Mouse (Mus musculus) erythroblast, embryonic 14.5 days (primary cell): ENCODE data around the gene Smox. TPM values are rescaled to one million over a fixed set of nuclear protein-coding genes. Genes with fewer than 3 reads are reported as not detected.
A peak's percentile ranks its signal among the peaks of the same experiment; 100 is the strongest.

Source experiments
- H3K27me3 ChIP-seq: 2 replicates; pipeline ENCODE4 v1.6.1; 2012; ENCODE audit warnings: inconsistent platforms; ENCODE audit not compliant: control insufficient read depth
- H3K36me3 ChIP-seq: 2 replicates; pipeline ENCODE4 v1.6.1; 2012; ENCODE audit warnings: mild to moderate bottlenecking, inconsistent platforms; ENCODE audit not compliant: control insufficient read depth
- H3K4me1 ChIP-seq: 2 replicates; pipeline ENCODE4 v1.6.1; 2012; ENCODE audit warnings: inconsistent platforms; ENCODE audit not compliant: control insufficient read depth
- H3K4me3 ChIP-seq: replicated peaks from 2 replicates; pipeline ENCODE3; 2012; ENCODE audit warnings: moderate library complexity, mild to moderate bottlenecking, inconsistent platforms
- H3K9me3 ChIP-seq: 2 replicates; pipeline ENCODE4 v1.6.1; 2012; ENCODE audit warnings: low read length, inconsistent platforms, mixed read lengths; ENCODE audit not compliant: control insufficient read depth
- GATA1 ChIP-seq: IDR thresholded peaks from 2 replicates; pipeline ENCODE4 v1.6.1; 2012; ENCODE audit warnings: low read length, inconsistent platforms, mixed read lengths
- TAL1 ChIP-seq: IDR thresholded peaks from 3 replicates; pipeline ENCODE4 v1.6.1; 2012; ENCODE audit warnings: low read length, inconsistent platforms, mixed read lengths
- polyA plus RNA-seq: library from polyadenylated mRNA; stranded (reverse); fragments of >175 nt; gene quantifications from 2 replicates; pipeline ENCODE4 v1.2.3, GENCODE M21; 2012

The Smox gene
- polyA plus RNA-seq, 1 experiment, result 191 TPM

- Histone ChIP-seq H3K9me3 (no peaks in the 10 kb centered on the region), H3K27me3 (no peaks in the 10 kb centered on the region; the same call in 1 of the 2 replicates), H3K4me3 (peak overlapping the region; percentile 15), H3K36me3 (peaks cover 100% of the 10 kb centered on the region), H3K4me1 (peaks cover 58% of the 10 kb centered on the region)
- TF ChIP-seq TAL1 (peak; percentile 51; the same call in 2 of the 3 replicates), GATA1 (peak; percentile 77)
Measured at GRCm38 (mm10) chr2:131518790-131519189, 27.5 kb downstream of the Smox start.

GRCm38 (mm10) chr2:131520743-131521142 is 29.4 kb downstream of the Smox start:
- TF ChIP-seq TAL1 (no peak), GATA1 (no peak)
- Histone ChIP-seq H3K4me3 (no peak overlapping the region), H3K9me3 (no peaks in the 10 kb centered on the region), H3K36me3 (peaks cover 100% of the 10 kb centered on the region), H3K4me1 (peaks cover 41% of the 10 kb centered on the region), H3K27me3 (no peaks in the 10 kb centered on the region; the same call in 1 of the 2 replicates)

GRCm38 (mm10) chr2:131527061-131527460 is 35.8 kb downstream of the Smox start:
- H3K9me3 ChIP-seq, result no peaks in the 10 kb centered on the region
- TF ChIP-seq GATA1 (no peak), TAL1 (no peak)
- peaks cover 65% of the 10 kb centered on the region for H3K36me3 ChIP-seq
- H3K4me1 ChIP-seq, result peaks cover 6% of the 10 kb centered on the region
- H3K4me3 ChIP-seq, result no peak overlapping the region
- peaks cover 3% of the 10 kb centered on the region; the same call in 1 of the 2 replicates for H3K27me3 ChIP-seq

GRCm38 (mm10) chr2:131529898-131530622 is 38.8 kb downstream of the Smox start:
- Histone ChIP-seq H3K27me3 (peaks cover 4% of the 10 kb centered on the region; the same call in 1 of the 2 replicates), H3K36me3 (peaks cover 35% of the 10 kb centered on the region), H3K4me3 (no peak overlapping the region), H3K4me1 (peaks cover 6% of the 10 kb centered on the region), H3K9me3 (no peaks in the 10 kb centered on the region)
- TF ChIP-seq GATA1 (no peak), TAL1 (no peak)

GRCm38 (mm10) chr2:131530623-131531008 is 39.3 kb downstream of the Smox start:
- Histone ChIP-seq H3K36me3 (peaks cover 30% of the 10 kb centered on the region), H3K27me3 (peaks cover 6% of the 10 kb centered on the region), H3K4me1 (peaks cover 6% of the 10 kb centered on the region), H3K4me3 (no peak overlapping the region), H3K9me3 (no peaks in the 10 kb centered on the region)
- no peak for TF ChIP-seq GATA1

GRCm38 (mm10) chr2:131531271-131531670 is 40.0 kb downstream of the Smox start:
- H3K4me1 ChIP-seq, result peaks cover 6% of the 10 kb centered on the region
- no peak for TF ChIP-seq TAL1
- TF ChIP-seq GATA1, result no peak
- H3K27me3 ChIP-seq, result peaks cover 6% of the 10 kb centered on the region
- no peak overlapping the region for H3K4me3 ChIP-seq
- H3K36me3 ChIP-seq, result peaks cover 23% of the 10 kb centered on the region
- H3K9me3 ChIP-seq, result no peaks in the 10 kb centered on the region

GRCm38 (mm10) chr2:131535168-131535567 is 43.9 kb downstream of the Smox start:
- no peaks in the 10 kb centered on the region for H3K9me3 ChIP-seq
- peaks cover 3% of the 10 kb centered on the region for H3K4me1 ChIP-seq
- no peaks in the 10 kb centered on the region for H3K36me3 ChIP-seq
- peaks cover 4% of the 10 kb centered on the region; the same call in 1 of the 2 replicates for H3K27me3 ChIP-seq
- TF ChIP-seq TAL1, result no peak
- TF ChIP-seq GATA1, result no peak
- H3K4me3 ChIP-seq, result no peak overlapping the region

GRCm38 (mm10) chr2:131538341-131538740 is 47.0 kb downstream of the Smox start:
- Histone ChIP-seq H3K4me1 (no peaks in the 10 kb centered on the region), H3K27me3 (peaks cover 14% of the 10 kb centered on the region), H3K9me3 (no peaks in the 10 kb centered on the region), H3K4me3 (no peak overlapping the region), H3K36me3 (no peaks in the 10 kb centered on the region)
- TF ChIP-seq TAL1 (no peak), GATA1 (no peak)

- TF ChIP-seq GATA1 (no peak), TAL1 (no peak)
Measured at GRCm38 (mm10) chr2:131539780-131540179, 48.5 kb downstream of the Smox start.

More at GRCm38 (mm10) chr2:131539780-131540179, 48.5 kb downstream of the Smox start:
- Histone ChIP-seq H3K9me3 (no peaks in the 10 kb centered on the region), H3K4me1 (no peaks in the 10 kb centered on the region), H3K27me3 (peaks cover 27% of the 10 kb centered on the region), H3K4me3 (no peak overlapping the region), H3K36me3 (no peaks in the 10 kb centered on the region)
